Mouse (Mus musculus) limb, embryonic 12.5 days (tissue): Measurements from ENCODE around the gene D930048N14Rik. TPM values are rescaled to one million over a fixed set of nuclear protein-coding genes. Genes with fewer than 3 reads are reported as not detected.

Experiments used
- ATAC-seq: fragments of 200-750 bp; cut with Nextera tagmentation; 2 replicates; pipeline ENCODE4 v1.8.0; 2017; ENCODE audit warnings: low read depth, moderate TSS enrichment; ENCODE audit not compliant: insufficient number of reproducible peaks, insufficient read depth, low FRiP score, low TSS enrichment
- H3K27ac ChIP-seq: fragments of 300-500 bp; sonication (generic); 2 replicates; pipeline ENCODE4 v1.5.1; 2016; ENCODE audit warnings: mild to moderate bottlenecking, moderate library complexity
- H3K27me3 ChIP-seq: fragments of 300-500 bp; sonication (generic); 2 replicates; pipeline ENCODE4 v1.6.1; 2016; ENCODE audit warnings: mild to moderate bottlenecking, moderate library complexity
- H3K36me3 ChIP-seq: fragments of 300-500 bp; sonication (generic); 2 replicates; pipeline ENCODE4 v1.6.1; 2016; ENCODE audit warnings: mild to moderate bottlenecking, moderate library complexity
- H3K4me1 ChIP-seq: fragments of 300-500 bp; sonication (generic); replicated peaks from 2 replicates; pipeline ENCODE4 v1.6.1; 2016
- H3K4me2 ChIP-seq: fragments of 300-500 bp; sonication (generic); 2 replicates; pipeline ENCODE4 v1.6.1; 2016; ENCODE audit warnings: mild to moderate bottlenecking, moderate library complexity
- H3K4me3 ChIP-seq: fragments of 300-500 bp; sonication (generic); replicated peaks from 2 replicates; pipeline ENCODE4 v1.5.1; 2016; ENCODE audit warnings: mild to moderate bottlenecking
- H3K9ac ChIP-seq: fragments of 300-500 bp; sonication (generic); replicated peaks from 2 replicates; pipeline ENCODE4 v1.6.1; 2016; ENCODE audit warnings: mild to moderate bottlenecking, moderate library complexity
- H3K9me3 ChIP-seq: fragments of 300-500 bp; sonication (generic); 2 replicates; pipeline ENCODE4 v1.6.1; 2016; ENCODE audit warnings: mild to moderate bottlenecking, moderate library complexity
- WGBS: fragments of 180-500 bp; shearing (Covaris S2); methylation state at CpG from one replicate; pipeline ENCODE4 v1.1.7; 2016; 5-methylcytosine and 5-hydroxymethylcytosine counted together
- polyA plus RNA-seq: library from polyadenylated mRNA; unstranded; fragments of >200 nt; fragmentation: Nextera tagmentation; extraction: Ambion mirVana; gene quantifications from 2 replicates; pipeline ENCODE4 v1.2.1, GENCODE M21; 2016

The D930048N14Rik gene
- polyA plus RNA-seq, 1 experiment from 2014 or later, result 2.5 TPM

DNA sequence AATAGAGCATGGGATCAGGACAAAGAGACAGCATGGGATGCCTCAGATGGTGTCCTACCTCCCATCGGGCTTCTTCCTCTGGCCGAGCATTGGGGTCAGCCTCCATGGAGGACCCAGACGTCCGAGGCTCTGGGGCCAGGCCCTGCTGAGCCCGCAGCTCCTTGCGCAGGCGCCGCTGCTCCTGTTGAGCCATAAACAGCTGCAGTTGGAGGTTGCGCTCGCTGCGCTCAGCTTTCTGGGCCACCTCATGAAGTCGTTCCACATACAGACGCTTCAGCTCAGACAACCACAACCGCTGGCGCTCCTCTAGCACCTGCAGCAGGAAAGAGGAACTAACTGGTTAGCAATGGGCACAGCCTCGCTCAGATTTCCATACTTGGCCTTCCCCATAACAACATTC lies 6.5 kb upstream of the D930048N14Rik start:
- Histone ChIP-seq H3K27ac (0 out of 2 replicates have a peak overlapping the region, but pooled peaks have one; percentile 29), H3K4me3 (no peak overlapping the region), H3K36me3 (peaks cover 37% of the 10 kb centered on the region), H3K4me2 (peak overlapping the region; percentile 24; the same call in 1 of the 2 replicates), H3K9ac (no peak overlapping the region), H3K27me3 (0 out of 2 replicates have a peak, but pooled peaks cover 6% of the 10 kb centered on the region), H3K4me1 (peaks cover 40% of the 10 kb centered on the region), H3K9me3 (no peaks in the 10 kb centered on the region)
- no peak for ATAC-seq
- 76% methylated on average over 16 of the region's 16 CpGs for WGBS

DNA sequence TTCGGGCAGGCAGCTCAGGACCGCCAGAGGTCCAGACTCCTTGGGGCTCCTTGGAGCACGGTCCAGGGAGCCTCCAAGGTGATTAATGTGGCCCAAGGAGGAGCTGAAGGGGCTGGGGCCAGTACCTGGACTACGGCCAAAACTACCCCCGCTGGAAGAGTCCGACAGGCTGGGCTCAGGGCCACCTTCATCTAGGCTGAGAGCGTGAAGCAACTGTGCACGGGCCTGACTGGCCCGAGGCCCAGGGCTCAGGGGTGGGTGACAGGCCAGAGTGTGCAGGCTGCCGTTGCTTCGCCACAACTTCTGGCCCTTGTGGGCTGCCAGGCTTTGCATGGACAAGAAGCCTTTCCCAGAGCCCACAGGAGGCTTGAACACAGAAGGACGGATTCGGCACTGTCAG lies 5.5 kb upstream of the D930048N14Rik start:
- 0 out of 2 replicates have a peak overlapping the region, but pooled peaks have one; percentile 42 for H3K9ac ChIP-seq
- H3K4me3 ChIP-seq, result no peak overlapping the region
- no peak for ATAC-seq
- H3K27ac ChIP-seq, result no peak overlapping the region
- no peak overlapping the region for H3K4me2 ChIP-seq
- H3K9me3 ChIP-seq, result no peaks in the 10 kb centered on the region
- 86% methylated on average over 13 of the region's 13 CpGs for WGBS
- peaks cover 11% of the 10 kb centered on the region; the same call in 1 of the 2 replicates for H3K27me3 ChIP-seq
- peaks cover 37% of the 10 kb centered on the region for H3K36me3 ChIP-seq
- H3K4me1 ChIP-seq, result peaks cover 51% of the 10 kb centered on the region

DNA sequence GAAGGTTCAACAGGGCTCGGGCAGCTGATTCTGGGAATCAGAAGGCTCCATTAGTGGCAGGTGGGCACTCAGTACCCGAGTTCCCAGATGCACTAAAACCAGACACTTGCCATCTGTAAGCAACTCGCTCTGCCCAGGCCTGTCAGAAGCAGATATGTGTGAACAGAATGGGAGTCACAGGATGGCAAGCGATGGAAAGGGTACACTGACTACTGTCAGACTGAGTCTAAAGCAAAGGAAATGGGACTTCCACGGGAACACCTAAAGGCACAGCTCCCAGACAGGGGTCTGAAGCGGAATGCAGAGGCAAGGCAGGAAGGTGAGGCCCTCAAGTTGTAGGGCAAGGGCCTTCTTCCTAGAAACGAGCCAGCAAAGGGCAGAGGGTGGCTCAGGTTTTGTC lies 4.5 kb upstream of the D930048N14Rik start:
- H3K36me3 ChIP-seq, result peaks cover 37% of the 10 kb centered on the region
- WGBS, result 69% methylated on average over 7 of the region's 7 CpGs
- no peak for ATAC-seq
- H3K9ac ChIP-seq, result no peak overlapping the region
- no peak overlapping the region for H3K4me2 ChIP-seq
- peaks cover 11% of the 10 kb centered on the region; the same call in 1 of the 2 replicates for H3K27me3 ChIP-seq
- no peak overlapping the region for H3K27ac ChIP-seq
- no peak overlapping the region for H3K4me3 ChIP-seq
- H3K9me3 ChIP-seq, result no peaks in the 10 kb centered on the region
- peaks cover 57% of the 10 kb centered on the region for H3K4me1 ChIP-seq

DNA sequence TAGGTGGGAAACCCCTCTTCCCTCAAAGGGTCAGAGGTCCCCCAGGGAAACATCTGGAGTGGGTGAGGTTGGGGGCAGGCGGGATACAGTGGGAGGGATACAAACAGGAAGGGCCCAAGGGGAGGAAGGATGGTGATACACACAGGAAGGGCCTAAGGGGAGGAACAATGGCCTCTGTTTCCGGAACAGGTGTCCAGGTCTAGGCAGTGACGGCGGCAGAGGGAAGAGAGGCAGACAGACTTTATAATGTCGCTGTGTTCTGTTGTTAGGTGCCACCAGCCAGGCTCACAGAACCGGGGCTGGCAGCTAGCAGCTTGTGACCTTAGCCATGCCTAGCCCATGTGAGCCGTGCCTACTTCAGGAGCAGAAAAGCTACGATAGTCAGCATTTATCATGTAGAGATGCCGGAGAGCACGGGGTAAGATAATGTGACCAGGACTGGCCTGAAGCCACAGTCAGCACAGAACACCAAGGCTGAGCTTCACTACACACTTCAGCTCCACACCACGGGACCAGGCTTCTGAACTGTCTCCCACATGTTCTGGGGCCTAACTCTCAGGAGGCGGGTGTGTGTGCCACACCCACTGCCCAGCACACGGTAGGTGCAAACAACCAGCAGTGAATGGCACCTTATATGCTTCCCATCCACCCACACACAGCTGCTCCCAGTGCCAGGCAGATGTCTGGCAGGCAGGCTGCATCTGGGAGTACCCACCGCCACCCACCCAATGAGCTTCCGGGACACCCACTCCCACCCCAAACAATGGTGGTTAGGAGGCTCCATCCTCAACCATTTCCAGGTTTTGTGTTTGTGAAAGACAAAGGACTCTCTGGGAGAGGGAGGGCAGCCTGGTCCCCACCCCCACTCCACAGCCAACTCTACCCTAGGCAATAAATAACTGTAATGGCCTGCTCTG lies 3.7 kb upstream of the D930048N14Rik start:
- WGBS, result 56% methylated on average over 15 of the region's 15 CpGs
- Histone ChIP-seq H3K9ac (no peak overlapping the region), H3K4me1 (peaks cover 57% of the 10 kb centered on the region), H3K27ac (peak overlapping the region; percentile 83), H3K27me3 (peaks cover 11% of the 10 kb centered on the region; the same call in 1 of the 2 replicates), H3K4me2 (peak overlapping the region; percentile 93), H3K36me3 (peaks cover 37% of the 10 kb centered on the region), H3K4me3 (0 out of 2 replicates have a peak overlapping the region, but pooled peaks have one; percentile 4), H3K9me3 (no peaks in the 10 kb centered on the region; the same call in 1 of the 2 replicates)
- ATAC-seq, result no peak

DNA sequence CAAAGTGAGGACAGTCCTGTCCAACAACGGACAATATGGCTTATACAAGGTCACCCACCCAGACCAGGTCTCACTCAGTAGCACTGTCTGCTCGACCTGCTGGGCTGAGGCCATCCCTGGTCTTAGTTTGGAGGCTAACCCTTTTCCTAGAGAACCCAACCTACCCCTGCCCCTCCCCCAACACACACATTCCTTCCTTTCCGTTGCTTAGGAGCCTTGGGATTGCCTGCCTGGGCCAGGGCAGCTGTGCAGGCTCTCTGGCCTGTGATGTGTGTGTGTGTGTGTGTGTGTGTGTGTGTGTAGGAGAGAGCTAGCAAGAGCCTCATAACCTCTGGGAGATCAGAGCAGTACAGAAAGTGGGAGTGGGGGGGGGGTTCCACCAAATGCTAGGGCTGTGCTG lies 2.2 kb upstream of the D930048N14Rik start:
- Histone ChIP-seq H3K4me3 (peak overlapping the region; percentile 70), H3K4me1 (peaks cover 53% of the 10 kb centered on the region), H3K36me3 (peaks cover 23% of the 10 kb centered on the region), H3K27ac (peak overlapping the region; percentile 83), H3K9ac (no peak overlapping the region; the same call in 1 of the 2 replicates), H3K4me2 (peak overlapping the region; percentile 93), H3K9me3 (no peaks in the 10 kb centered on the region; the same call in 1 of the 2 replicates), H3K27me3 (peaks cover 8% of the 10 kb centered on the region; the same call in 1 of the 2 replicates)
- 0 out of 2 replicates have a peak, but pooled peaks have one; percentile 22 for ATAC-seq
- WGBS, result 24% methylated on average over 3 of the region's 3 CpGs

DNA sequence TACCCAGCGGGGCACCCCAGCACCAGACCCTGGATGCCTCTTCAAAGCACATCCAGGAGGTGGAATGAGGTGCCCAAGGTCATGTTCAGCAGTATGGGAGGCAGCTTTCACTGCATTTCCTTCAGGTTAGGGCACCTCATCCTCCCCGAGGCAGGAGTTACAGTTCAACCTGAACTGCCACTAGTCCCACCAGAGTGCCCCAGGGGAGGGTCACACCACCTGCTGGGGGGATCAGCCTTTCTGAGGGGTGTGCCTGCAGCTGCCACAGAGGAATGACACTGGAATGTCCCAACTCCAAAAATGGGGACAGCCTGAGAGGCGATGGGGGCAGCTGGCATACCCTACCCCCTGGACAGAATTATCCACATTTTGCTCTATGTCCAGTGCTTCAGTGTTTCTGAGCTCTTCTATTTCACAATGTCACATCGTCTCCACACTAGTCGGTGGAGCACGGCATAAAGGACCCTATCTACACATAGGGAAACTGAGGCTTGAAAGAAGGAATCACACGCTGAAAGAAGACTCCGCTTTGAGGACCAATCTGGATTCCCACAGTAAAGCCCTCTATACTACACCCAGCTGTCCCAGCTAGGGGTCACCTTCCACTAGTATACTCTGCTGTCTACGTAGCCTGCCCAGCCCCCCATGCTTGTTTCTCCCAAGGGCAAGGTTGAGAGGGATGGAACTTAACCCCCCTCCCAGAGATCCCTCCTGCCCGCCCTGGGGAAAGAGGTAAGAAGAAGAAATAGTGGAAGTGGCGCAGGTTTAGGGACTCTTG lies 1.5 kb upstream of the D930048N14Rik start:
- 29% methylated on average over 11 of the region's 11 CpGs for WGBS
- peaks cover 16% of the 10 kb centered on the region for H3K36me3 ChIP-seq
- peak overlapping the region; percentile 83 for H3K27ac ChIP-seq
- ATAC-seq, result 0 out of 2 replicates have a peak, but pooled peaks have one; percentile 15
- peak overlapping the region; percentile 70 for H3K4me3 ChIP-seq
- H3K9me3 ChIP-seq, result no peaks in the 10 kb centered on the region; the same call in 1 of the 2 replicates
- H3K4me2 ChIP-seq, result peak overlapping the region; percentile 93
- peaks cover 5% of the 10 kb centered on the region; the same call in 1 of the 2 replicates for H3K27me3 ChIP-seq
- peaks cover 46% of the 10 kb centered on the region for H3K4me1 ChIP-seq
- peak overlapping the region; percentile 81 for H3K9ac ChIP-seq

DNA sequence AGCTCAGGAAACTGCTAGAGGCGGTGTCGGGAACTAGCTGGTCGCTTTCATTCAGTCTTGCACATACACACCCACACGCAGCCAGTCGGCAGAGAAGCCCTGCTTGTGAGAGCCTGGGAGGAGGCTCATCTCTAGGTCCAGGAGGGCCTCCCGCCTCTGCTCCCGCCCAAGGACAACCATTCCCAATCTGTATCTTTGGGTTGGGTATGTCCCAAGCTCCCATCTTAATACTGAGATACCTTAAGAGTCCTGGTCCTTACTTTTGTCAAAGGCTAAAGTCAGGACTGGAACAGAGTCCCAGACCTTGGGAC lies 910 bp upstream of the D930048N14Rik start:
- no peaks in the 10 kb centered on the region; the same call in 1 of the 2 replicates for H3K9me3 ChIP-seq

DNA sequence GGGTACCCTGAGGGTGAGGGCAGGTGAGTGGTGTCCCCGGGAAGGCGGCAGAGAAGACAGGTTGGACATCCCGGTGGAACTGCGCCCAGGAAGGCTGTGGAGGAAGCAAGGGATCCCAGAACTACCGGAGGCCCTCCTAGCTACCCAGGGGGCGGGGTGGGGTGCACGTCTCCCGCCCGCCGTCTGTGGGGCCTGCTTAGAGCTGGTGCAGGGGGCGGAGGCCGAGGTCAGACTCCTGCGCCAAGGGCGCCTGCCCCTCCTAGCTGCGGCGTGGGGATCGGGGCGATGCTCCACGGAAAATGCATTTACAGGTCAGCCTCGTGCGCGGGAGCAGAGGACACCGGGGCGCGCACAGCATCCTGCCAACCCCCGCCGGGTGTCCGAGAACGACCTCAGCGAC lies 493 bp upstream of the D930048N14Rik start:
- no peaks in the 10 kb centered on the region; the same call in 1 of the 2 replicates for H3K9me3 ChIP-seq
- ATAC-seq, result 0 out of 2 replicates have a peak, but pooled peaks have one; percentile 13
- H3K27ac ChIP-seq, result peak overlapping the region; percentile 67
- H3K4me1 ChIP-seq, result peaks cover 44% of the 10 kb centered on the region
- H3K27me3 ChIP-seq, result peaks cover 5% of the 10 kb centered on the region; the same call in 1 of the 2 replicates
- H3K4me2 ChIP-seq, result peak overlapping the region; percentile 93
- peak overlapping the region; percentile 81 for H3K9ac ChIP-seq
- under 1% methylated on average over 25 of the region's 30 CpGs for WGBS
- peaks cover 6% of the 10 kb centered on the region for H3K36me3 ChIP-seq
- H3K4me3 ChIP-seq, result peak overlapping the region; percentile 70

More for the DNA sequence above, 910 bp upstream of the D930048N14Rik start:
- Histone ChIP-seq H3K4me3 (peak overlapping the region; percentile 70), H3K27me3 (peaks cover 5% of the 10 kb centered on the region; the same call in 1 of the 2 replicates), H3K4me1 (peaks cover 44% of the 10 kb centered on the region), H3K4me2 (peak overlapping the region; percentile 93), H3K36me3 (peaks cover 11% of the 10 kb centered on the region), H3K9ac (peak overlapping the region; percentile 81), H3K27ac (peak overlapping the region; percentile 67)
- WGBS, result 4% methylated on average over 7 of the region's 7 CpGs
- ATAC-seq, result no peak

DNA sequence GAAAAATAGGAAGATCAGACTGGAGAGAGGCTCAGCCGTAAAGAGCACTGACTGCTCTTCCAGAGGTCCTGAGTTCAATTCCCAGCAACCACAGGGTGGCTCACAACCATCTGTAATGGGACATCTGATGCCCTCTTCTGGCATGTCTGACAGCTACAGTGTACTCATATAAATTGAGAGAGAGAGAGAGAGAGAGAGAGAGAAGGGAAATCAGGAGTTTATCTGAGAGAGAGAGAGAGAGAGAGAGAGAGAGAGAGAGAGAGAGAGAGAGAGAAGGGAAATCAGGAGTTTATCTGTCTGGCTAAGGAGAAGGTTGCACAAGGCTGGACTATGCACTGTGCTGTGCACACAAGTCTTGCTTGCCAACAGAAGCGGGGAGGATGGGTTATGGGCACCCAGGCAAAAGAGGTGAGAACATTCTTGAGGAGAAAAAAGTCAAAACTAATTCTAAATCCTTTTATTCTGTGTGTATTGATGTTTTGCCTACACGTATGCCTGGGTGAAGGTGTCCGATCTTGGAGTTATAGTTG lies 2.2 kb downstream of the D930048N14Rik start:
- no peak overlapping the region for H3K4me2 ChIP-seq
- H3K9me3 ChIP-seq, result no peaks in the 10 kb centered on the region; the same call in 1 of the 2 replicates
- ATAC-seq, result no peak
- 95% methylated on average over 4 of the region's 4 CpGs for WGBS
- H3K4me3 ChIP-seq, result no peak overlapping the region
- peaks cover 5% of the 10 kb centered on the region; the same call in 1 of the 2 replicates for H3K27me3 ChIP-seq
- no peak overlapping the region for H3K9ac ChIP-seq
- H3K27ac ChIP-seq, result no peak overlapping the region
- H3K4me1 ChIP-seq, result peaks cover 38% of the 10 kb centered on the region
- no peaks in the 10 kb centered on the region for H3K36me3 ChIP-seq

DNA sequence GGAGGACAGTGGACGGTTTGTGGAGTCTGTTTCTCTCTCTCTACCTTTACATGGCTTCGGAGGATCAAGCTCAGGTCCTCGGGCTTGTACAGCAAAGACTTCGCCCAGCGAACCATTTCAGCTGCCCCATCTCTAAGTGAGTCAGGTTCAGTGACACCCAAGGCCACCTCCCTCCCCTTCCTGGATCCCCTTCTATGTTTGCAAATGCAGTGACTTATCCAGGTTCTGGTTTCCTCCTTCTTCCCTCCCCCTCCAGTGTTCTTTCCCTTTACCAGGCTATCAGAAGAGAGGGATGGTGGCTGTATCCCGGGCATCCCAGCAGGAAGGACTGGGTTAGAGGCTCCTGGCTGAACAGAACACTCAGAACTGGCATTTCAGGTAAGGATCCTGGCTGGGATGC lies 3.0 kb downstream of the D930048N14Rik start:
- no peak for ATAC-seq
- WGBS, result 80% methylated on average over 6 of the region's 6 CpGs

More for the DNA sequence above, 3.0 kb downstream of the D930048N14Rik start:
- H3K4me1 ChIP-seq, result peaks cover 38% of the 10 kb centered on the region
- H3K27me3 ChIP-seq, result peaks cover 5% of the 10 kb centered on the region; the same call in 1 of the 2 replicates
- no peaks in the 10 kb centered on the region; the same call in 1 of the 2 replicates for H3K9me3 ChIP-seq
- H3K9ac ChIP-seq, result no peak overlapping the region; the same call in 1 of the 2 replicates
- H3K36me3 ChIP-seq, result no peaks in the 10 kb centered on the region
- H3K4me2 ChIP-seq, result no peak overlapping the region
- H3K27ac ChIP-seq, result no peak overlapping the region
- no peak overlapping the region for H3K4me3 ChIP-seq
